In genomic region chr5:64024420-64024819, GRCm38 (mm10) we compare ENCODE assay signal across 16 mouse cellular contexts. TPM values are rescaled to one million over a fixed set of nuclear protein-coding genes. Genes with fewer than 3 reads are reported as not detected.
DNase-seq lines count a peak whose midpoint lies in the region; ATAC-seq lines count a peak whose summit lies in the region.
"Had no signal": no experiment of that assay in that cellular context is flagged by ENCODE, and none has a peak within 500 bp of the region (broad histone marks: within the 10 kb centered on the region; RNA-seq: fewer than 3 reads in every experiment).

No protein-coding gene starts in this region.

- no peak overlapping the region for H3K4me2 ChIP-seq in kidney, embryonic 16.5 days (replicated peaks; ENCODE audit: low read depth, low read length)
- H3K4me2 ChIP-seq: neural tube, embryonic 15.5 days had no signal

- H3K9ac ChIP-seq in kidney, embryonic 16.5 days (replicated peaks; ENCODE audit: low read length): no peak overlapping the region
- H3K9ac ChIP-seq: liver, embryonic 14.5 days; neural tube, embryonic 15.5 days had no signal

- H3K36me3 ChIP-seq in kidney, embryonic 16.5 days (ENCODE audit: insufficient read depth, low read length): no peaks in the 10 kb centered on the region
- no peaks in the 10 kb centered on the region for H3K36me3 ChIP-seq in embryonic facial prominence, embryonic 10.5 days (replicated peaks)
- H3K36me3 ChIP-seq: limb, embryonic 10.5 days; neural tube, embryonic 15.5 days had no signal

- no peaks in the 10 kb centered on the region for H3K27me3 ChIP-seq in kidney, embryonic 16.5 days (ENCODE audit: insufficient read depth, low read length)
- H3K27me3 ChIP-seq in embryonic facial prominence, embryonic 10.5 days (replicated peaks; ENCODE audit: low read depth, poor library complexity, severe bottlenecking): no peaks in the 10 kb centered on the region
- H3K27me3 ChIP-seq: neural tube, embryonic 15.5 days; Patski had no signal

- H3K9me3 ChIP-seq in kidney, embryonic 16.5 days (ENCODE audit: low read length): no peaks in the 10 kb centered on the region
- H3K9me3 ChIP-seq in embryonic facial prominence, embryonic 10.5 days: no peaks in the 10 kb centered on the region
- H3K9me3 ChIP-seq: limb, embryonic 10.5 days; neural tube, embryonic 15.5 days had no signal

- H3K27ac ChIP-seq in kidney, embryonic 16.5 days (ENCODE audit: low read length): no peak overlapping the region
- no peak overlapping the region for H3K27ac ChIP-seq in embryonic facial prominence, embryonic 10.5 days (replicated peaks)
- H3K27ac ChIP-seq: heart, adult 2 months; limb, embryonic 10.5 days; liver, embryonic 14.5 days; neural tube, embryonic 15.5 days had no signal

- no peak overlapping the region for H3K4me3 ChIP-seq in kidney, embryonic 16.5 days (ENCODE audit: low read length)
- no peak overlapping the region for H3K4me3 ChIP-seq in embryonic facial prominence, embryonic 10.5 days
- H3K4me3 ChIP-seq: heart, adult 2 months; limb, embryonic 10.5 days; neural tube, embryonic 15.5 days had no signal

- WGBS in kidney, embryonic 16.5 days: 84% methylated on average over 8 of the region's 8 CpGs
- WGBS in embryonic facial prominence, embryonic 10.5 days: 89% methylated on average over 8 of the region's 8 CpGs

- H3K4me1 ChIP-seq in kidney, embryonic 16.5 days (ENCODE audit: insufficient read depth, low read length): no peaks in the 10 kb centered on the region
- no peaks in the 10 kb centered on the region for H3K4me1 ChIP-seq in embryonic facial prominence, embryonic 10.5 days
- H3K4me1 ChIP-seq: limb, embryonic 10.5 days; neural tube, embryonic 15.5 days had no signal

- peak; percentile 96 for ATAC-seq in activated CD4-positive, CD25-positive, alpha-beta regulatory T cell, adult 4 months
- no peak for ATAC-seq in kidney, embryonic 16.5 days (ENCODE audit: low FRiP score, low TSS enrichment)
- ATAC-seq: Patski had no signal

- peak; percentile 22 for DNase-seq in lung, postnatal 25 days (ENCODE audit: low spot score)
- DNase-seq in lung, adult 18-20 months: no peak
- DNase-seq in naive thymus-derived CD4-positive, alpha-beta T cell, adult 2 months (ENCODE audit: low read depth): peak; percentile 73
- DNase-seq in thymus, postnatal 36 days: peak; percentile 60 to 72
- DNase-seq in layer of hippocampus, postnatal 25 days (ENCODE audit: extremely low spot score in 1 of 2, low spot score in 1 of 2): no peak
- no peak for DNase-seq in embryonic facial prominence, embryonic 10.5 days (ENCODE audit: low spot score)
- DNase-seq: cerebellum, adult 9-11 months; heart, postnatal 10 days; kidney, postnatal 14 days had no signal

RNA-seq across cellular contexts. Expression of gene Rell1, which starts 55.7 kb away (rescaled TPM):
- polyA plus RNA-seq in activated CD4-positive, CD25-positive, alpha-beta regulatory T cell, adult 4 months (2017; shearing (Covaris generic)): 1 to 10 TPM; 4.0 to 7.6 TPM
- polyA plus RNA-seq in kidney, embryonic 16.5 days (2015; fragmentation: Nextera tagmentation; extraction: Ambion mirVana): 27.2 and 28.1 TPM in 2 replicates
- 10 to 100 TPM; 11.3 to 13.1 TPM for total RNA-seq in layer of hippocampus, postnatal 25 days (2021)
- polyA plus RNA-seq in embryonic facial prominence, embryonic 10.5 days (2016; fragmentation: Nextera tagmentation; extraction: Ambion mirVana): 13.9 and 14.0 TPM in 2 replicates

Comparison
In these comparisons a context has a peak if more than half of its experiments do, and no peak if none do; other contexts are left out.
1. DNase-seq: peak in lung, postnatal 25 days (single experiment), naive thymus-derived CD4-positive, alpha-beta T cell, adult 2 months (single experiment) and thymus, postnatal 36 days (2 of 2); none in lung, adult 18-20 months (0 of 2), layer of hippocampus, postnatal 25 days (0 of 2) and embryonic facial prominence, embryonic 10.5 days (single experiment).